Mouse (Mus musculus): ENCODE measurements around the gene Sec24c.

DNA sequence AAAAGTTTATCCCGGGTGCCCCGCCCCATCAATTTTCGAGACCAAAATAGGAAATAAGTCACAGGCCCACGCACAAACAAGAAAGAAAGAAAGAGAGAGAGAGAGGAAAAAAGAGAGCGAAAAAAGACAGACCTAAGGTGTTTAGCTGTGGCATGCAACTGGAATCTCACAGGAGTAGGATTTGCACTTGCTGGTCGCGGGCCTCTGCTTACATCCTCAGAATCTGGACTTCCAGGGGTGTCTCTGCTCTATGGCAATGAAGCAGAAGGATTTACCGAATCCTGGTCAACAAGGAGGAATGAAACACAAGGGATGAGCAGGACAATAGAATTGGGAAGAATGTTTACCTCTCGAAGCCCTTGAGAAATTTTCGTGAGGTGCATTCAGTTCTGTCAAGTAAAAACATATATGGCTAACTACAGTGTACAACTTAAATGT lies 32.7 kb upstream of the Sec24c start:
- TF ChIP-seq POLR2A (IDR thresholded peaks at IDR 0.05; ENCODE audit: borderline replicate concordance, control insufficient read depth, low read depth, low read length) (no peak), CTCF (IDR thresholded peaks at IDR 0.05; ENCODE audit: control insufficient read depth, insufficient read depth, low read length) (no peak)
